Mouse (Mus musculus) midbrain, embryonic 14.5 days (tissue): Measurements from ENCODE around the gene Hist1h2bc. TPM values are rescaled to one million over a fixed set of nuclear protein-coding genes. Genes with fewer than 3 reads are reported as not detected.
A peak's percentile ranks its signal among the peaks of the same experiment; 100 is the strongest.

ENCODE experiments used
- ATAC-seq: fragments of 200-750 bp; cut with Nextera tagmentation; 2 replicates; pipeline ENCODE4 v1.8.0; 2017; ENCODE audit warnings: moderate number of reproducible peaks, moderate library complexity; ENCODE audit not compliant: low FRiP score, low TSS enrichment
- DNase-seq: peaks from one replicate; pipeline ENCODE4 v3.0.0-alpha.2; 2015
- H3K27ac ChIP-seq: fragments of 300-500 bp; sonication (generic); replicated peaks from 2 replicates; pipeline ENCODE4 v1.5.1; 2014; ENCODE audit warnings: mild to moderate bottlenecking, low read depth, low read length, moderate library complexity
- H3K27me3 ChIP-seq: fragments of 300-500 bp; sonication (generic); 2 replicates; pipeline ENCODE4 v1.6.1; 2014; ENCODE audit warnings: low read length, control low read depth, mixed read lengths; ENCODE audit not compliant: control insufficient read depth, insufficient read depth
- H3K36me3 ChIP-seq: fragments of 300-500 bp; sonication (generic); 2 replicates; pipeline ENCODE4 v1.6.1; 2014; ENCODE audit warnings: low read length, control low read depth; ENCODE audit not compliant: control insufficient read depth, insufficient read depth
- H3K4me1 ChIP-seq: fragments of 300-500 bp; sonication (generic); 2 replicates; pipeline ENCODE4 v1.6.1; 2014; ENCODE audit warnings: mild to moderate bottlenecking, antibody characterized with exemption, low read length, control low read depth; ENCODE audit not compliant: control insufficient read depth, insufficient read depth
- H3K4me2 ChIP-seq: fragments of 300-500 bp; sonication (generic); 2 replicates; pipeline ENCODE4 v1.6.1; 2014; ENCODE audit warnings: mild to moderate bottlenecking, low read length, moderate library complexity
- H3K4me3 ChIP-seq: fragments of 300-500 bp; sonication (generic); replicated peaks from 2 replicates; pipeline ENCODE4 v1.5.1; 2014; ENCODE audit warnings: low read depth, low read length
- H3K9ac ChIP-seq: fragments of 300-500 bp; sonication (generic); replicated peaks from 2 replicates; pipeline ENCODE4 v1.6.1; 2014; ENCODE audit warnings: mild to moderate bottlenecking, low read length, moderate library complexity
- H3K9me3 ChIP-seq: fragments of 300-500 bp; sonication (generic); 2 replicates; pipeline ENCODE4 v1.6.1; 2016; ENCODE audit warnings: low read length, control low read depth, mixed read lengths; ENCODE audit not compliant: control insufficient read depth
- WGBS: fragments of 180-500 bp; shearing (Covaris S2); extraction: QIAGEN DNeasy Blood & Tissue Kit; methylation state at CpG from one replicate; pipeline ENCODE4 v1.1.7; 2014; 5-methylcytosine and 5-hydroxymethylcytosine counted together
- polyA plus RNA-seq: library from polyadenylated mRNA; unstranded; fragments of >200 nt; fragmentation: Nextera tagmentation; extraction: Ambion mirVana; gene quantifications from 2 replicates; pipeline ENCODE4 v1.2.1, GENCODE M21; 2014

Gene Hist1h2bc
- polyA plus RNA-seq, 1 experiment from 2014 or later = 17.3 TPM

DNA sequence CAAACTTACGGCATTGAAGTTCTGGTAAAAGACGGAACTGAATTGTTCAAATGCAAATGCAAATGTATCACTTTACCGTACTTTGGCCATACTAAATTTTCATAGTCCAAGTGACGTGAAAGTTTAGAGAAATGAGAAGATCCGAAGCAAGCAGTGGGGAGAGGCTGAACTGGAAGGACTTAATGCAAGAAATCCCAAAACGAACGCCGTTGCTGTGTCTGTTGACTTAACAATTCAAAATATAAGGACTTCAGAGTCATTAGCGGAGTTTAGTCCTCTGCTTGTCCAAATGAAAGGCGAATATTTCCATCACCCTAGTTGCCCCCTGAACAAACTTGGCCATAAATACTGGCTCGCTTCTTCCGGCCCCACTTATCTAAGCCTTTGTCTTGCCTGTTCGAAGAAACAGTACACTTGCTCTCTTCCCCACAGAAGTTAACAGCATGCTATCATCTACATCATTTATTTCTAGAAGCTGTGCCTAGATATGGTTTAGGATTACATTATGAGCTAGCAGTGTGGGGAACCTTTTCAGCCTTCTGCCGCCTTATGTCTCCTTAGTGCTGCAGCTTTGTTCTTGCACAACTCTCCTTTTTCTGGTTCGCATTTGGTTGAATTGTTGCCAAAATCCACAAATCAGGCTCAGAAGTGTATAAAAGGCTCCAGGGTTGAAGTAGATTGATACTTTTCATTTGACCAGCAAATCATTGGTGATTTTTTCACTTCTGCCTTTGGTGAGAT lies 1.3 kb downstream of the Hist1h2bc start:
- Histone ChIP-seq H3K9me3 (no peaks in the 10 kb centered on the region), H3K4me1 (peaks cover 22% of the 10 kb centered on the region), H3K27me3 (no peaks in the 10 kb centered on the region), H3K36me3 (no peaks in the 10 kb centered on the region), H3K27ac (peak overlapping the region; percentile 93), H3K9ac (peak overlapping the region; percentile 53), H3K4me2 (peak overlapping the region; percentile 68), H3K4me3 (peak overlapping the region; percentile 48)
- ATAC-seq = no peak
- peak; percentile 32 for DNase-seq
- 8% methylated on average over 15 of the region's 15 CpGs for WGBS

DNA sequence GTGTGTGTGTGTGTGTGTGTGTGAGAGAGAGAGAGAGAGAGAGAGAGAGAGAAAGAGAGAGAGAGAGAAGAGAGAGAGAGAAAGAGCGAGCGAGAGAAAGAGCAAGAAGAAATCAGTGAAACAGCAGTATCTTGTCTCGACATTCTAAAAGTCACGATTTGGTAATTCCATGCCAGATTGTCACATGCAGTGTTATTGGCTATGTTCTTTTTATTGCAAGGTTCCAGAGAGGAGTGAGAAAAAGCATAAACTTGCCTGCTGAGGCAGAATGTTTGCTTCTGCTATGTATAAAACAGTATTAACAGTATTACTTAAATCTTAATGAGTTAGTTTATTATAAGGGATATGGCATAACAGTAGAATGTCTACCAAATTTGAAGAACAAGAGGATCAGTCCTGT lies 2.0 kb downstream of the Hist1h2bc start:
- ATAC-seq = no peak
- 42% methylated on average over 4 of the region's 4 CpGs for WGBS
- peak overlapping the region; percentile 93 for H3K27ac ChIP-seq

DNA sequence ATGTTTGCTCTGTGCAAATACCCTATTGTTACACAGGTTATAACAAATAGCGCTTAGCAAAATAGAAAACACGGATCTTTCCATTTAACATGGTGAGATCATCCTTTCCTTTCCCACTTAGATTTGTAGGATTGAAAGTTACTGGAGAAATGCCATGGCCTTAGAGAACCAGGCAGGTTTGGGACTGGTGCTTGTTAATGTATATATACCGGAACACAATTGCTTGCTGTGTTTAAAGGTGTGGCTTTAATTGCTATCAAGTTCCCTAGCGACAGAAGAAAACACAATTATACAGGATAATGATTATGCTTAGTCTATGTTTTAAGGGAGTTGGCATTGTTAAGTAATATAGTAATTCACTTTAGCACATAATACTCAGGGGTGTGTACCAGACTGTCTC lies 3.2 kb downstream of the Hist1h2bc start:
- H3K27me3 ChIP-seq = no peaks in the 10 kb centered on the region
- ATAC-seq (no peak), DNase-seq (no peak)
- H3K9ac ChIP-seq = no peak overlapping the region
- no peak overlapping the region for H3K4me3 ChIP-seq
- H3K36me3 ChIP-seq = no peaks in the 10 kb centered on the region
- no peak overlapping the region for H3K27ac ChIP-seq
- no peaks in the 10 kb centered on the region for H3K9me3 ChIP-seq
- H3K4me1 ChIP-seq = peaks cover 22% of the 10 kb centered on the region
- 88% methylated on average over 4 of the region's 4 CpGs for WGBS
- H3K4me2 ChIP-seq = no peak overlapping the region

More for the DNA sequence above, 2.0 kb downstream of the Hist1h2bc start:
- no peaks in the 10 kb centered on the region for H3K36me3 ChIP-seq
- H3K27me3 ChIP-seq = no peaks in the 10 kb centered on the region
- no peaks in the 10 kb centered on the region for H3K9me3 ChIP-seq
- H3K9ac ChIP-seq = 0 out of 2 replicates have a peak overlapping the region, but pooled peaks have one; percentile 53
- H3K4me2 ChIP-seq = peak overlapping the region; percentile 68
- H3K4me1 ChIP-seq = peaks cover 22% of the 10 kb centered on the region
- DNase-seq = peak; percentile 16
- peak overlapping the region; percentile 48 for H3K4me3 ChIP-seq

DNA sequence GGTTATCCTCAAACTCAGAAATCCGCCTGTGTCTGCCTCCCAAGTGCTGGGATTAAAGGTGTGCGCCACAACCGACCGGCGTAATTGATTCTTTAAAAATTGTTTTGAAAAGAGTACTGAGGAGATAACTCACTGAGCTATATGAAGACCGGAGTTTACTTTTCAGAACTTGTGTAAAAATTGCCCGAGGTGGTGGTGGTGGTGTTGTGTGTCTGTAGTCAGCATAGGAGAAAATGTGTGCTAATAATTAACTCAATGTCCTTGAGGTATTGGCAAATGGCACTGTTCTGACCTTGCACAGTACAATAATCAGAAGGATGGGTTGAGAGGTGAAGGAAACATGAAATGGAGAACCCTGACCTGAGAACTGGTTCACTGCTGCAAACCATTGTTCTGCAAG lies 3.9 kb downstream of the Hist1h2bc start:
- no peak overlapping the region for H3K4me3 ChIP-seq
- H3K36me3 ChIP-seq = no peaks in the 10 kb centered on the region
- DNase-seq = no peak
- H3K27ac ChIP-seq = no peak overlapping the region
- no peak overlapping the region for H3K9ac ChIP-seq
- 91% methylated on average over 7 of the region's 7 CpGs for WGBS
- no peaks in the 10 kb centered on the region for H3K9me3 ChIP-seq
- H3K4me1 ChIP-seq = peaks cover 18% of the 10 kb centered on the region
- H3K4me2 ChIP-seq = no peak overlapping the region
- H3K27me3 ChIP-seq = no peaks in the 10 kb centered on the region
- no peak for ATAC-seq

DNA sequence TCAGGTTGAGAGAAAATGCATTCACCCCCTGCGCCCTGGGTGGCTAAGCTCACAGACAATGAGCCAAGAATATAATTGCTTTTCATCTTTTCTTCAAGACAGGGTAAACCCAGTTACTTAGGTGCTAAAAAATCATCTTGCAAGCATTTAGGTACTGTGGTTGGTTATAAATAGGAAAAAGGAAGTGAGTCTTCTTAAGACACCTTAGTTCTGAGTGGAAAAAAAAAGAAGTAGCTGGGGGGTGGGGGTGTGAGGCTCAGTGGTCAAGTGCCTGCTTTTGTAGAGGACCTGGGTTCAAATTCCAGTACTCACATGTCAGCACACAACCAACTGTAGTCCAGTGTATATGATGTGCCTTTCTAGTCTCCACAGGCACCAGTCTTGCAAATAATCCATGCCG lies 5.0 kb downstream of the Hist1h2bc start:
- DNase-seq (no peak), ATAC-seq (no peak)
- Histone ChIP-seq H3K4me1 (peaks cover 14% of the 10 kb centered on the region), H3K27ac (no peak overlapping the region), H3K36me3 (no peaks in the 10 kb centered on the region), H3K9me3 (no peaks in the 10 kb centered on the region), H3K27me3 (no peaks in the 10 kb centered on the region), H3K9ac (no peak overlapping the region), H3K4me3 (no peak overlapping the region), H3K4me2 (no peak overlapping the region)
- WGBS = 91% methylated on average over 2 of the region's 2 CpGs

DNA sequence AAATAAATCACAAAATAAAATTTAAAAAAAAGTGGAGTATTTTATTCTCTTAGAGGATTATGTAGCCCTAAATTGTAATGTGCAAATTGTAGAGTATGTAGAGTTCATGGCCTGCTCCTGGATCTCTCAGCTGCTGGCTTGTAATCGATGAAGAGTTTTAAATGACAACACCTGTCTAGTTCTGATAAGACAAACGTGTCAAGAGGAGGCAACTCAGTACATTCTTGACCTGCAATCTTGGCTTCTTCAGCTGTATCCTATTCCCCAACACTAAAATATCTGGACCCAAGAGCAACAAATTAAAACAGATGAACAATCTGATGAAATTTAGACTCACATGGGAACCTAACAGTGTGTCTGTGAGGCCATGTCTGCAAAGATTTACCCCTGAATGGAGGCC lies 5.5 kb downstream of the Hist1h2bc start:
- WGBS = 84% methylated on average over 2 of the region's 2 CpGs
- H3K36me3 ChIP-seq = no peaks in the 10 kb centered on the region
- no peak overlapping the region for H3K4me3 ChIP-seq
- ATAC-seq (no peak), DNase-seq (no peak)
- H3K4me2 ChIP-seq = no peak overlapping the region
- peaks cover 14% of the 10 kb centered on the region for H3K4me1 ChIP-seq
- no peak overlapping the region for H3K27ac ChIP-seq
- H3K9me3 ChIP-seq = no peaks in the 10 kb centered on the region
- no peak overlapping the region for H3K9ac ChIP-seq
- H3K27me3 ChIP-seq = no peaks in the 10 kb centered on the region

DNA sequence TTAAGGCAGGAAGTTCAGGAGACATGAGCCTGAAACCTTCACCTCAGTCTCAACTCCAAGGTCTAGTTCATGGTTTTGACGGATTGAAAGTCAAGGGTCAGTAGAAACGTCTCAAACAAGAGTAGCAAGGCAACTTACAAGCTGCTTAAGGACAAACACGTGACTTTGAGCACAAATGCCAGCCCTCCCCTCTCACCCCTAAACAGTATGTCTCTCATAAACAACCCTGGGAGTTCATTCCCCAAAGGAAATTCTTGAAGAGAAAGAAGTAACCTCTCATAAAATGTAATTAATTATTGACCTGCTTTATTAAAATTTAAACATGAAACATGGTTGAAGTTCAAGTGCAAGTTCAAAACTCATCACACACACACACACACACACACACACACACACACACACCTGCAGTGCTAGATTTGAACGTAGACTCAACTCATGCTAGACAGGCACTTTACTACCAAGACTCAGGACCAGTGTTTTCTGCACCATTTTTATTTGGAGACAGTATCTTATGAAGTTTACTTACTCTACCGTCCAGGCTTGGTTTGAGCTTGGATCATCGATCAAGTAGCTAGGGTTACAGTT lies 9.9 kb downstream of the Hist1h2bc start:
- Histone ChIP-seq H3K4me3 (no peak overlapping the region), H3K27ac (no peak overlapping the region), H3K4me2 (no peak overlapping the region), H3K9ac (no peak overlapping the region), H3K27me3 (no peaks in the 10 kb centered on the region), H3K9me3 (no peaks in the 10 kb centered on the region), H3K4me1 (peaks cover 7% of the 10 kb centered on the region; the same call in 1 of the 2 replicates), H3K36me3 (no peaks in the 10 kb centered on the region)
- ATAC-seq (no peak), DNase-seq (no peak)
- WGBS = 88% methylated on average over 6 of the region's 6 CpGs

DNA sequence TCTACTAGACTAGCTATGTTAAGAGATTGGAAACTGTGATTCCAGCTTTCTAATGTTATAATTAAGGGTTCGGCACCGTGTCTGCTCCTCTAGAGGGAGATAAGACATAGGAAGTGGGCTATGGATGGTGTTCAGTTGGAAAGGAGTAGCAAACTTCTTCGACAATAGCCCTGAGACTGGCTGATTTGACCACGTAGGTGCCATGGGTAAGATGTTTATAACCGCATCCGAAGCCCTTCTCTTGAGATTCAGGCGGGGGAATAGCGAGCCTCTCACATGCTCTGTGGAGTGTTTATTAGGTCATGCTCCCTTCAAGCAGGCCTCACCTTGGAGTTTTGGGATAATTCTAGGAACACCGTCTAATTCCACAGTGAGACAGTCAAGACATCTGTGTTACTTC lies 11.0 kb downstream of the Hist1h2bc start:
- Histone ChIP-seq H3K9me3 (no peaks in the 10 kb centered on the region), H3K9ac (no peak overlapping the region), H3K4me3 (no peak overlapping the region), H3K4me2 (no peak overlapping the region), H3K36me3 (no peaks in the 10 kb centered on the region), H3K27ac (no peak overlapping the region), H3K27me3 (no peaks in the 10 kb centered on the region), H3K4me1 (peaks cover 7% of the 10 kb centered on the region; the same call in 1 of the 2 replicates)
- ATAC-seq (no peak), DNase-seq (no peak)
- WGBS = 98% methylated on average over 9 of the region's 9 CpGs

DNA sequence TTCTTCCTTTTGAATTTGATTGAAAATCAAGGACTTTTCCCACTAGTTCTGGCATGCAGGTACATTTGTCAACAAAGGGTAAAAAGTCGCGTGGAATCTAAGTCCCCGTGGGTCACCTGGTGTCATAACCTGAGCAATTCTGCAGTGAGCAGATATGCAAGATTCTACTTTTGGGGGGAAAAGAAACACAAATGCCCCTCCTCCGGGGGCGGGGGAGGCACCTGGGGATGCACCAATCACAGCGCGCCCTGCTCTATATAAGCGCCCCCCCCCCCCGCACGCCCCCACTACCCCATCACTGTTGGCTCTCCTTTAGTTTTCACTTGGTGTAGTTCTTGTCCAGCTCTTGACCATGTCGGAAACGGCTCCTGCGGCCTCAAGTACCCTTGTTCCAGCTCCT lies 11.5 kb downstream of the Hist1h2bc start, which contains the start of gene Hist1h1t:
Gene Hist1h1t (plus strand): TSS at position 301 of the 400 bp plus-strand sequence.
- Histone ChIP-seq H3K9ac (no peak within 1 kb of the TSS), H3K4me2 (no peak within 1 kb of the TSS), H3K27me3 (no peaks in the 10 kb centered on the region), H3K4me3 (no peak within 1 kb of the TSS), H3K27ac (no peak within 1 kb of the TSS), H3K9me3 (no peaks in the 10 kb centered on the region), H3K4me1 (peaks cover 7% of the 10 kb centered on the region; the same call in 1 of the 2 replicates), H3K36me3 (no peaks in the 10 kb centered on the region)
- DNase-seq (no peak), ATAC-seq (no peak)
- WGBS = 55% methylated on average over 13 of the region's 13 CpGs
